Mouse (Mus musculus) adrenal gland, postnatal 4 days (tissue): ENCODE results near the gene Tcerg1l. TPM values are rescaled to one million over a fixed set of nuclear protein-coding genes. Genes with fewer than 3 reads are reported as not detected.

ENCODE experiments used
- DNase-seq, 2 experiments: peaks; one replicate each; pipeline ENCODE4 v3.0.0; 2021 to 2022; ENCODE audit warnings: low spot score in 2 of 2, mixed read lengths in 2 of 2
- total RNA-seq, 2 experiments: library from RNA; stranded (reverse); gene quantifications; 2 replicates each; pipeline ENCODE4 v1.2.3; 2021

Tcerg1l gene
- total RNA-seq, 2 experiments from 2014 or later: 1.6 TPM

DNA sequence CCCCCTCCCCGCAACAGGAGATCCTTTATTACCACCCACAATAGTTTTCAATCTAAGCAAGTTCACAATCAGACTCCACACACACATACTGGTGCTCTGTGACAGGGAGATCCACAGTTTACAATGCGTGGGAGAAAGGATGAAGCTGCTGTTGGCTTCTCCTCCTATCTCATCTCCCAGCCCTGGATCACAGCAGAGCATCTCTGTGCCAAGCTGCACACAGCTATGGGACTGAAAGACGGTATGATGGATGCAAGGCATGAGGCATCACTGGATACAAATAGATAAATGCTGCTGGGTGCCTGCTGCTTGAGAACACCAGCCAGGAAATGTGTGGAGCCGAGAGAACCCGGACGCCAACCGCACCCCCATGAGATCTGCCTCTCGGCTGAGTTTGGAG, 32.0 kb downstream of the Tcerg1l start:
- no peak for DNase-seq

DNA sequence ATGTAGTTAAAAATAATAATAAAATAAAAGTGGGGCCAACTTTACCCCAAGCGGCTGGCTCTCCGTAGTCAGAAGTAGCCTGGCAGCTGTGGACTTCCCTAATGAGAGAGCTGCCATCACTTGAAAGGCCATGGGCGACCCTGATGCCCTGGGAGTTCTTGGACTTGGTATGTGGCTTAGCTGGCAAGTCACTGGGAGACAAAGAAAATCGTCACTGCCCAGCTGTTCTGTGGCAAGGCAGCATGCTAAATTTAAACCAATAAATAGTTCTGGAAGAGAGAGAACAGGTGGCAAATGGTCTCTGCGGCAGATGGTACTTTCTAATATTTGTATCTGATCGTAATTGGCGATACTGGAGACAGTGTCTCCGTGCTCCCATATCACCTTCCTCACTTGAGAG, 40.1 kb downstream of the Tcerg1l start:
- no peak for DNase-seq

DNA sequence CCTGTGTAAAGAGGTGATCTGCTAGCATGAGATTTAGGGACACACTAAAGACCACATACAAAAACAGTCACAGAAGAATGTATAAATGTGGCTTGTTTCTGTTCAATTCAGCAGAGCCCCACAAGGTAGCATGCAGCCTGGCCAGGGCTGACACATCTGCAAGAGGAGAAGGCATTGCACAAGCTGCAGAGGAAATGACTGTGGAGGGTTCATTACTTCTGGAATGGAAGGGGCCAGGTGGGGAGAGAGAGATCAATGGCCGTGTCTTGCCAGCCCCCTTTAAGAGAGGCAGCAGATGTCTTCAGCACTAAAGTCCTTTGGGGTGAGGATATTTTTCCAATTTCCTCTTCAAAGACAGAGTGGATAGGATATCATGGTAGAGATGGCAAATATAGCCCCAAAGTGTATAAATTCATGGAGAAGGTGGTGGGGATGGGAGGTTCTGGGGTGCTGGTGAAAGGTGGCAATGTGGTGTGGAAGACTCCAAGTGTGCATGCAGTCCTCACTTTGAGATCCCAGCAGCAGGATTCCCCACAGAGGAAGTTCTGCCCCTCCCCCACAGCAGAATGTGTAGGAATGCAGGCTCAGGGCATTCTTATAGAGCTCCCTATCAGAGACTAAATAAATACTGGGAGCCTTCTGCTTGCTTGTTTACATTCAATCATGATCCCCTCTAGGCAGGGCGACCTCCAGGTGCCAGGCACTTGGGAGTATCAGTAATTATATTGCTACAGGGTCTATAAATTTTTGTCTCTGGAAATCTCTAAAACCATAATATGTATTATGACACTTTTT, 40.7 kb downstream of the Tcerg1l start:
- DNase-seq: no peak

DNA sequence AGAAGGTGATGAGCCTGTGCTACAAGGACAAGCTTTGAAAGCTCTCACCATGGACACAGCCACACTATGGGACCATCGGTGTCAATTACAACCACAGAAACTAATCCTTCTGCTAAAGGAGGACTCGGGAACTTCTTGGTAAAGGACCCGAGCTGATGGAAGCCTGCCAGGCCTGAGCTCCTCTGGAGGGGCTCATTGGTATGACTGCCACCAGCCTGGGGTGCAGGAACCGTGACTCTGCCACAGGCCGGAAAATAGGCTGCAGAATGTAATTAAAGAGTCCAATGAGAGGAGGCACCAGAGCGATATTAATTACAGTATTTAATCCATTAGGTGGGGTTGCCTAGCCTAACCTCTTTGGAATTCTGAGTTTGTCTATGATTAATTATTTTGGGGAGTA, 52.1 kb downstream of the Tcerg1l start:
- no peak for DNase-seq

DNA sequence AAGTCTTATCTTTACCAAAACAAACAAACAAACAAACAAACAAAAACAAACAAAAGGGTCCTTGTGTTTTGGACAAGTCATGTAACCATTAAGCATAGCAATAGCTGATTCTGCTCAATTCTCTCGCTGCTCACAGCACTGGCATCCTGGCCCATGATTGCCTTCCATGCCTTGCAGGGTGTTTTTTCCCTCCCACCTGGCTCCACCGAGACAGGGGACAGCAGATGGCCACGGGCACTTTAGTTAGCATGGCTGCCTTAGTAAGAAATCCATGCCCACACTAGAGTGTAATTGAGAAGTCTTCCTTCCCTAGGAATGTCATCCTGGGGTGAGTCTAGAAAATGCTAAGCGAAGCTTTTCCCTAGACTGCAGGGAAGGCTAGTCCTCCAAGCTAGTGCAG, 59.1 kb downstream of the Tcerg1l start:
- no peak for DNase-seq

DNA sequence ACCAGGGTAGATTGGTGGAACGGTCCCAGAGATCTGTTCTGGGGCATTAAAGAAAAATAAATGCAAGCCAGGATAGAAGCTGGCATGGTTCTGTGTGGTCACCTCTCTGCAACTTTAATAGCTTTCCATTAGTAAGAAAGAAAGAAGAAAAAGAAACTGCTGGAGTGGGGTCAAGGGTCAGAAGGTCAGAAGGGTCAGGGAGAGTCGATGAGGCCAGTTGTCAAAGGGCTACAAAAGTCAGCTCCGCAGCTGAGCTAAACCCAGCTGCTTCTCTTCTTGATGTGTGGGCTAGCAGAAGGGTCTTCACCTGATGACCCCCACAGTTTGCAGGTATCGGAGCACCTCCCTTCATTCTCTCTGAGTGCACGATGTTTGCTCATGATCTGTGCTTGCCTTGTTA, 59.6 kb downstream of the Tcerg1l start:
- DNase-seq: no peak

DNA sequence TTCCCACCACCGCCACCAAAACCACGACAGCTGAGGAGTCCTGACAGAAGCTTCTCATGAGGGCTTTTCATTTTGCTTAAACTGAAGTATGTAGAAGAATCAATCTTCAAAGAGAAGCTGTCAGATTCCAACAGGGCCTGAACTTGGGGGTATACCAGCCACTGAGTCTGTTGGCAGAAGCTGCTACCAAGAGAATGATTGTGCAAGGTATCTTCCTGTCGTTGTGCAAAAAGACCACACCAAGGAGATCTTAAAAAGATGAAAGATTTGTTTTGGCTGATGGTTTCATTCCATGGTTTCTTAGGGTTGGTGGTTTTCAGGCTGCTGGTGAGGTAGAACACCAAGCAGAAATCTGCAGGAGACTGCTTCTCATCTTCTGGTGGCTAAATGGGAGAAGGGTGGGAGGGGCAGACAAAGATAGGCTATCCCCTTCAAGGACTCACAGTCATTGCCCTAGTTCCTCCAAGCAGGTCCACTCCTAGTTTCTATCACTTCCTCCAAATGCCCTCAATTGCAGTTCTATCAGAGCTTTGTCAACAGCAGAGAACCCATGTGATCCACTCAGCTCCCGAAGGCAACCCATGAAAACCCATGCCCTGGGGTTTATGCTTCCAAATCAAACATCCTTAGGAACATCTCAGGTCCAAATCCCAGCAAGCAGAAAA, 64.9 kb downstream of the Tcerg1l start:
- DNase-seq: no peak

DNA sequence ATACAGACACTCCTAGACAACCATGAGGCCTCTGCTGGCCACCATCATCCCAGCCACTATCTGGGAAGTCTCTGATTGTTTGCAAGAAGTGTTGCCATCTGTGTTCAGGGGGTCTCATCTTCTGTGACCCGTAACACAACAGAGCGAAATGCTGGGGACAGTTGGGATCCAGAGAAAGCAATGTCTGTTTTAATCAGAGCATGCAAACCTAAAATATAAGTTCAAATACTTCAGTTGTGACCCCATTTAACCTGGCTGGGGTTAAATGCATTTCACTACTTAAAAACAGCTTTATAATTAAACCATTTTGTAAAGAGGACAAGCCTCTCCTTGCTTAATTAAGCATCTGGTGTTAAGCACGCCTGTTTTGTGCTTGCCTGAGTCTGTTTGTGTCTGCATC, 66.3 kb downstream of the Tcerg1l start:
- no peak for DNase-seq

DNA sequence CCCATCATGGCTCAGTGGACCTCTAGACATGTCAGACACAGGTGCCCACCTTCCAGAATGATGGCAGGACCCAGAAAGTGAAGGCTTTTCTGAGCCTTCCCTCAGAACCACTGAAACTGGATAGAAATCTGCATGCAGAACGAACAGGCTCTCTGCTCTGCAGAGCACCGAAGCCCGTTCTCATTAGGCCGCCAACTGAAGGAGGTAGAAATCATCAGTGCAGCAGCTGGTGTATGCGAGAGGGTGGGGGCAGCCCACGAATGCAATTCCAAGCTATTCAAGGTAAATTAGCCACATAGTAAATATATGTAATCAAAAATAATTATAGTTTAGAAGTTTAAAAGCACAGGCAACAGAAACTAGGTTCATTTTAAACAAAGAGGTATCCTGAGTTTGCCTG, 68.9 kb downstream of the Tcerg1l start:
- no peak for DNase-seq

DNA sequence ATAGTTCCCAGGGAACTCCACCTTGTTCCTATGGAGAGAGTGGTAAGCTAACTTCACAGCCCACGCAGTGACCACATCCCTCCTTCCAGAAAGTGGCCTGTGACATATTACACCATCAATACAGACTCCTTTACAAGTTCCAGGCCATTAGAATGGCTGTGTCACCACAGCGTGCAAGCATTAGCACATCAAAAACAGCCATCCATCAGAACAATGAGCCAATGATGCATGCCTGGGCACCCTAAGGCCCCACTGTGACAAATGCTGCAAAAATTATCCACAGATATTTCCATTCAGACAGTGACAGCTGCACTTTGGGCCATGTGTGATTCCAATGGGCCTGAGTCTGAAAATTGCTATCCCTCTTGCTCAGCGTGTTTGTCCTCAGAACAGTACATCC, 70.8 kb downstream of the Tcerg1l start:
- no peak for DNase-seq

DNA sequence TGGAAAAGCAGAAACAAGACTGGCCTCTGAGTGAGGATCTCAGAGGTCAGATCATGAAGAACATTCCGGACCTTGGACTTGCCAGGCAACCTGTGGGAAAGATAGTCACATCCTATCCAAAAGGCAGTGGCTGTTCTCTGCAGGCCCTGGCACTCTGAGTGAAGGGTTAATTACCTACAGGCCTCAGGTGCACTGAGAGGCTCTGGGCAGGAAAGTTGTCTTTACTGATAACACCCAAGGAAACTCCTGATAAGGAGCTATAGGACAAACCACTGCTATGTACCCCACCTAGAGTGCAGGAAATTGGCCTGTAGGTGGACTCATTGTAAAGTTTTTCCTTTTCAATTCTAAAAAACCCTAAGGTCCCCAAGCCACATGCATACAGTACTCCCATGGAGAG, 83.8 kb downstream of the Tcerg1l start:
- no peak for DNase-seq

DNA sequence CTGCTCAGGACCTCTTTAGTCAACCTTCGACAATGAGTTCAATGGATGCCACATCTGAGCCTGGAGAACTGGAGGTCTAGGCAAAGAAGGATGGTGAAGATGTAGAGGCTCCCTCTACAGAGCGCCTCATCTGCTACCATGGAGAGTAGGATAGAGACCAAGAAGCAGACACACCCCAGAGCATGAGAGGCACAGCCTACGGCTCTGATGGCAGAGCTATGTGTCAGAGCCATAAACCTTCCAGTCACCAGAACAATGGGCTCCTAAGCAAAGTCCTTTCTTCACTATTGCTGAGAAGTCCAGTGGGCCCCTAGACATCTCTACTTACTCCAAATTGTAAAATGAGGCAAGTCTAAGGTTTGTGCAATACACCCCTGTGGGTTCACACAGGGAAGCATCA, 91.4 kb downstream of the Tcerg1l start:
- DNase-seq: no peak

DNA sequence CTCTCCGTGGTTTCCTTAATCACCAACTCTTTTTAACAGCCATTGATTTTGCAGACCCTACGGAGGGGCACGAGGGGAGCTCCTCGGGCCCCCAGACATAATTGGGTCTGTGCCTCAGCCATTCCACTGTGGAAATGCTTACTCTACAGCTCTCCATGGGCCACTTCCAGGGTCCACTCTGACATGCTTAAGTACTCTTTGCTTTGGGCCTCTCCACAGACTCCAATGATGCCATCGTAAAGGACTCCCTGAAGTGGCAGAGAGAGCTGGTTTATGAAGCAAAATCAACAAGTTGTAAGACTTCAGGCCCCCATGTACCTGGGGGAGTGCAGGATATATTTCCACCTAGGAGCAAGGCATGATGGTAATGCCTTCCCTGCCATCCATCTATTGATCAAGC, 112.7 kb downstream of the Tcerg1l start:
- no peak for DNase-seq

DNA sequence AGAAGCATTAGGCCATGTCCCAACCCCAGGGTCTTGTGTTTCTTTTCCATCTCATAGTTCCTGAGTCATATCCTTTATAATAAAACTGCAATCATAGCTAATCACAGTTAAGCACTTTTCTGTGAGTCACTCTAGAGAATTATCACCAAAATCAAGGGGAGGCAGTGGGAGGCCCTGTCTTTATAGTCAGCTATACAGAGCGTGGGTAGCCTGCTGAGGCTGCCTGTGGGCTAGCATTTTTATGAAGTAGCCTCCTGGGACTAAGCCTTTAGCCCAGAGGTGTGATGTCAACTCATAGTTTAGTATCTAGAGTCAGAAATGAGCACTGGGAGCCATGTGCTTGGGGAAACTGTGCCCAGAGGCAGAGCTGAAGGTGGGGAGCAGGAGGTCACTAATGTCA, 122.3 kb downstream of the Tcerg1l start:
- no peak for DNase-seq

DNA sequence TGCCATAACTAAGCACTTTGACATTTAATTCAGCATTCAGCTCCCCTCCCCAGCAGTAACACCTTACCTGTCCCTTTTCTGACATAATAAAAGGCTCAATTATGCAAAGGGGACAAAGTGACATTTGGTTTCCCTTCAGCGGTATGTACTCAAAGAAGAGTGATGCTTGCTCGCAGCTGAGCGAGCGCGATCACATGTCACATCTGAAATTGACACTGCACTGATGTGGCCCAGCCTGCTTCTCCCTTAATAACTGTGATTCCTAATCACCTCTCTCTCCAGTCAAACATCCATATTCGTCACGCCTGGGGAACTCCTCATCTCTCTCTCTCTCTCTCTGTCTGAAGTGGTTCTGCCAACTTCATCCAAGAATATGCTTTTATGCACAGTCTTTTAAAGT, 126.2 kb downstream of the Tcerg1l start:
- no peak for DNase-seq

DNA sequence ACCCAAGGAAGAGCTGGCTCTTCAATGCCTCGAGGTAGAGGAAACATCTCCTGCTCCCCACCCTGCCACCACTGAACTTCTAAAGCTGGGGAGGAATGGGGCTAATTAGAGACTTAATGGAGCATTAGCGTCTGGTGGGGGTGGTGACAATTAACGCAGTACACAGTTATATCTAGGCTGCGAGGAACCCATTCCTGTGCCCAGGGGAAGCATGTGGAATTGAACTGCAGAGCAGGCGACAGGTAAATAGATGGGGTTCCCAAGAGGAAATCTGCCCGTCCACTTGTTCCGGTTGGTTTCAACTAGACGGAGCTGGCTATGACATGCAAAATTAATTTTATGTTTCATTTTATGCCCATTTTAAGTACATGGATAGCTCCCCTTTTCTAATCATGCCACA, 128.1 kb downstream of the Tcerg1l start:
- DNase-seq: no peak

DNA sequence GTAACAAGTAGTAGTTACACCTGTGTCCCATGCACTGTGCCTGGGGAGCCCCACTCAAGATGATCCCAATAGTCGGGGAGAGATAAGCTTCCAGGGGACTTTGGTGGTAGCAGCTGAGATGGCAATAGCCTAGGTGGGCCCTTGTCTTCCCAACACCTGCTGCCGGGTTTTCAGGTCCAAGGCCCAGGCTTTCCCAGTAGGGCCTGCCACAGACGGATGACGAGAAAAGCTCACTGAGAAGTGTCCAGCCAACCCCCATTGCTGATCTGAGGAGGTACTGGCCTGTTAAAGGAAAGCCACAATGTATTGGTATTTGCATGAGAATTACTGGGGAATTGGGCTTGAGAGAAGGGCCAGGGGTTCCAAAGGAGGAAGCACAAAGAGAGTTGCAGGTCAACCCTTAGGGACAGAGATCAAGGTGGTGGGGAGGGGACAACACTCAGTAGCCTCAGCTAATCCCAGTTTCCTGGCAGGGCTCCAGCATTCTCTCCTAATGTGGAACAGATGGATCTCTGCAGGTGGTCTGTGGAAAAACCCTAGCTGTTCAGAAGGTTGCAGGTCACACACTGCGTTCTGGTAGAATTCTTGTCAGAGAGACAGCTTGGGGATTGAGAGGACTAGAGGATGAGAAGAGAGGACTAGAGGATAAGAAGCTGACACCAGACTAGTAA, 129.4 kb downstream of the Tcerg1l start:
- DNase-seq: no peak

DNA sequence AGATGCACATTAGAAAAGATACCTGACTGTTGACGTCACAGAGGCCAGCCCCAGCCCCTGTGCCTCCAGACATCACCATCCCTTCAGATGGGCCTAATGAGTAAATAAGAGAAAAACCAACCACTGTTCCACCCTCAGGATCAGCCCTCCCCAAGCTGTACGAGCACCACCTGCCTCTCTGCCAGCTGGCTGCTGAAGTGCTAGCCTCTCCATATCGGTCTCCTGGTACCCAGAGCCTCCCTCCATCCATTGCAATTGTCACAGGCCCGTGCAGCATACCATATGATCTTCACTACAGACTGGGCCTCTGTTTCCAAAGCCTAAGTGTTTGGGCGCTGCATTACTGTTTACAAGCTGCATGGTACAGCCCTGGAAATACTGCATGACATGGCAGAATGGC, 148.9 kb downstream of the Tcerg1l start:
- DNase-seq: no peak

DNA sequence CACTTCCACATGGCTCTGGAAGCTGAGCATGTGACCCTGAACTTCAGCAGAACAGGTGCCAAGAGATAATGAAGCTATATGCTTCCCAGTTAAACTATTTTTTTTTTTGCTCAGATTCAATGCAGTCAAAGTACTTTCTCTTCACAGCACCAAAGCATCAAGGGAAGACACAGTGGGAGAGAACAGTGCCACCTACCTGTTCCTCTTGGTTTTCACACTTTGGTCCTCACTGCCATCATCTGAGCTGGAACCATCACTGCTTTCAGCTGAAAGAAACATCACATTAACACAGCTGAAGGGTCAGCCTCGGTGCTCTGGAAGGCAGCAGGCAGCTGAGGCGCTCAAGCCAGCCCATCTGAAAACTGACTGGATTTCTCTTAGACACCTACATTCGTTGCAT, 149.4 kb downstream of the Tcerg1l start:
- DNase-seq: no peak

DNA sequence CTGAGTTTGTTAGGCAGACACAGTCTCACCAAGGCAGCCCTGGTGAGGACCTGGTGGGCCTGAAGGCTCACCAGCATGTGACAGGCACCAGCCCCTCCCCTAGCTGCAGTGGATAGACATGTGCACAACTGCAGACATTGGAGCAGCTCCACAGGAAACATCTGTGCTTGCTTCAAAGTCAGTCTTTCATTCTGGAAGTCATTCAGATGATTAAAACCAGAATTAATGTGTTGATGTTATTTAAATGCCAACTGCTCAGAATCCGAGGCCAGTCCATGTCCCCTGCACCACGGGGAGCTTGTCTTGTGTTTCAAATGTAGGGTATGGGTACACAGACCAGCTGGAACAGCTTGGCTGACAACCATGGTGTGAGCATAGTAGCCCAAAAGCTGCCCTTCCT, 150.8 kb downstream of the Tcerg1l start:
- no peak for DNase-seq

DNA sequence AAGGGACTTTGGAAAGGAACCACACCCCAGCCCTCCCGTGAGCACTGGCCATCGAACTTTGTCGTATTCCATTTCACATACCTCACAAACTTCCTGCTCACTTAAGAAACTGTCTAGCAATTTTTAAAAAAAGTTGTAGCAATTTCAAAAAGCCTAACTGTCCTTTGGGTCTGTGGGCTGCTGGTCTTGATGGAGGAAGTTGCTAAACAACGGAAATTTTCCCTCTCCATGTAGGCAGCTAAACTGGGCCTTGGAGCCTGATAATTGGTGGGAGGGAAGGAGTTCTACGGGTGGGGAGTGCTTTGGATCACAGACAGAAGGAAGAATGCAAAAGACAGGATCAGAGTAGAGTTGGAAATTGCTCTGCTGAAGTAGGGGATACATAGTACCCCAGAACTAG, 155.3 kb downstream of the Tcerg1l start:
- DNase-seq: no peak

DNA sequence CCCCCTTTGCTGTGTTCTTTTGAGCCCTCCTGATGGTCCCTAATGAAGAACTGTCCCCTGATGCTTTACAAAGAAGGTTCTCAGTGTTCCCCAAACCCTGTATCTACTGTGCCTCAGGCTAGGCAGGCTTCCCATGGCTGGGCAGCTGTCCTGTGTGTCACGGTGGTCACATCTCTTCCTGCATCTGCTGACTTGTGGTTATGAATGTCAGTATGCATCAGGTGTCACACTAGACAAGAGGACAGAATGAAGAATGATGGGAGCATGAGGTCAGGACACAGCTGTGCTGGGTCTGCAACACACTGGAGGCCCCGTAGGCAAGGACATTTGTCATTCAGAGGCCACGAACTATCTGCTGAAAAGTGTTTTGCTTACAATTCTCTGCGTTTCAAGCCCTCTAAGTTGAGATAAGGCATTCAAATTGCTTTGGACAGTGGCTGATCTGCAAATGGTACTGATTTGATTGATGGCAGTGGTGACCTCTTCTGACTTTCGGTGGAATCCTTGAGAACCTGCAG, 159.8 kb downstream of the Tcerg1l start:
- DNase-seq: no peak
